Mouse (Mus musculus) intestine, postnatal 0 days (tissue): ENCODE measurements around the gene Ppp1r11. TPM values are rescaled to one million over a fixed set of nuclear protein-coding genes. Genes with fewer than 3 reads are reported as not detected.
A peak's percentile ranks its signal among the peaks of the same experiment; 100 is the strongest.
"Not testable (repeated sequence)": the region's sequence is repeated elsewhere in the genome, so short reads cannot be mapped to it uniquely, and the experiment has no call there.

Experiments
- ATAC-seq: fragments of 200-750 bp; cut with Nextera tagmentation; 2 replicates; pipeline ENCODE4 v1.8.0; 2017; ENCODE audit warnings: mild to moderate bottlenecking, moderate TSS enrichment, moderate library complexity
- H3K27ac ChIP-seq: fragments of 300-500 bp; sonication (generic); 2 replicates; pipeline ENCODE4 v1.5.1; 2014; ENCODE audit warnings: mild to moderate bottlenecking, low read depth, low read length, moderate library complexity
- H3K27me3 ChIP-seq: fragments of 300-500 bp; sonication (generic); replicated peaks from 2 replicates; pipeline ENCODE4 v1.6.1; 2014; ENCODE audit warnings: low read length, mixed read lengths; ENCODE audit not compliant: control insufficient read depth, insufficient read depth
- H3K36me3 ChIP-seq: fragments of 300-500 bp; sonication (generic); 2 replicates; pipeline ENCODE4 v1.6.1; 2014; ENCODE audit warnings: mild to moderate bottlenecking, moderate library complexity; ENCODE audit not compliant: control insufficient read depth, insufficient read depth
- H3K4me1 ChIP-seq: fragments of 300-500 bp; sonication (generic); replicated peaks from 2 replicates; pipeline ENCODE4 v1.6.1; 2014; ENCODE audit warnings: antibody characterized with exemption, low read length, mixed read lengths; ENCODE audit not compliant: control insufficient read depth, insufficient read depth
- H3K4me2 ChIP-seq: fragments of 300-500 bp; sonication (generic); replicated peaks from 2 replicates; pipeline ENCODE4 v1.6.1; 2014; ENCODE audit warnings: low read depth, mild to moderate bottlenecking, moderate library complexity
- H3K4me3 ChIP-seq: fragments of 300-500 bp; sonication (generic); 2 replicates; pipeline ENCODE4 v1.5.1; 2014; ENCODE audit warnings: low read depth, low read length
- H3K9ac ChIP-seq: fragments of 300-500 bp; sonication (generic); 2 replicates; pipeline ENCODE4 v1.6.1; 2014; ENCODE audit warnings: mild to moderate bottlenecking, low read depth, low read length
- H3K9me3 ChIP-seq: fragments of 300-500 bp; sonication (generic); 2 replicates; pipeline ENCODE4 v1.6.1; 2016; ENCODE audit warnings: mixed run types; ENCODE audit not compliant: control insufficient read depth
- CTCF ChIP-seq: sonication (generic); IDR thresholded peaks from 2 replicates; pipeline ENCODE4 v1.5.1; 2016; ENCODE audit warnings: low read depth, mild to moderate bottlenecking, control low read depth, antibody characterized with exemption, moderate library complexity
- WGBS: fragments of 180-500 bp; shearing (Covaris S2); extraction: QIAGEN DNeasy Blood & Tissue Kit; methylation state at CpG from one replicate; pipeline ENCODE4 v1.1.7; 2014; 5-methylcytosine and 5-hydroxymethylcytosine counted together
- polyA plus RNA-seq: library from polyadenylated mRNA; unstranded; fragments of >200 nt; fragmentation: Nextera tagmentation; extraction: Ambion mirVana; gene quantifications from 2 replicates; pipeline ENCODE4 v1.2.1, GENCODE M21; 2015

The Ppp1r11 gene
- polyA plus RNA-seq, 1 experiment from 2014 or later, result 96.1 TPM

- H3K4me1 ChIP-seq, result no peaks in the 10 kb centered on the region
- H3K27me3 ChIP-seq, result peaks cover 5% of the 10 kb centered on the region; the same call in 1 of the 2 replicates
- H3K27ac ChIP-seq, result no peak overlapping the region
- no peaks in the 10 kb centered on the region for H3K9me3 ChIP-seq
- no peak overlapping the region for H3K4me2 ChIP-seq
- ATAC-seq, result no peak
- 89% methylated on average over 4 of the region's 4 CpGs for WGBS
- no peak for TF ChIP-seq CTCF
- H3K9ac ChIP-seq, result no peak overlapping the region
- no peak overlapping the region for H3K4me3 ChIP-seq
- H3K36me3 ChIP-seq, result no peaks in the 10 kb centered on the region
Observed at GRCm38 (mm10) chr17:36993770-36994325, 42.3 kb upstream of the Ppp1r11 start.

- H3K9ac ChIP-seq, result no peak overlapping the region
- no peak overlapping the region for H3K4me3 ChIP-seq
- H3K4me1 ChIP-seq, result no peaks in the 10 kb centered on the region
- no peak for ATAC-seq
- no peak overlapping the region for H3K27ac ChIP-seq
- peaks cover 18% of the 10 kb centered on the region; the same call in 1 of the 2 replicates for H3K27me3 ChIP-seq
- 66% methylated on average over 3 of the region's 3 CpGs for WGBS
- no peak overlapping the region for H3K4me2 ChIP-seq
- no peaks in the 10 kb centered on the region for H3K36me3 ChIP-seq
- TF ChIP-seq CTCF, result no peak
- no peaks in the 10 kb centered on the region for H3K9me3 ChIP-seq
Observed at GRCm38 (mm10) chr17:36992336-36993104, 41.0 kb upstream of the Ppp1r11 start.

- not testable (repeated sequence) for H3K27ac ChIP-seq, H3K4me2 ChIP-seq, H3K9me3 ChIP-seq, H3K36me3 ChIP-seq, ATAC-seq, H3K4me3 ChIP-seq, H3K4me1 ChIP-seq, H3K9ac ChIP-seq
- 92% methylated on average over 6 of the region's 6 CpGs for WGBS
- peaks cover 25% of the 10 kb centered on the region; the same call in 1 of the 2 replicates for H3K27me3 ChIP-seq
Observed at GRCm38 (mm10) chr17:36990630-36991029, 39.1 kb upstream of the Ppp1r11 start.

- H3K27ac ChIP-seq, result no peak within 1 kb of the TSS
- H3K27me3 ChIP-seq, result peaks cover 25% of the 10 kb centered on the region; the same call in 1 of the 2 replicates
- H3K4me3 ChIP-seq, result peak within 1 kb of the TSS; percentile 20
- no peak within 1 kb of the TSS for H3K9ac ChIP-seq
- ATAC-seq, result no peak
- no peaks in the 10 kb centered on the region for H3K9me3 ChIP-seq
- H3K4me2 ChIP-seq, result peak within 1 kb of the TSS; percentile 49
- WGBS, result 33% methylated on average over 5 of the region's 5 CpGs
- H3K36me3 ChIP-seq, result no peaks in the 10 kb centered on the region
- no peak for TF ChIP-seq CTCF
- H3K4me1 ChIP-seq, result no peaks in the 10 kb centered on the region
Observed at GRCm38 (mm10) chr17:36989437-36989836, 37.9 kb upstream of the Ppp1r11 start, which contains the start of gene H2-M5. Gene H2-M5, minus strand, starts transcription at chr17:36989537.

- Histone ChIP-seq H3K36me3 (no peaks in the 10 kb centered on the region), H3K4me3 (peak overlapping the region; percentile 20), H3K9ac (no peak overlapping the region), H3K27me3 (peaks cover 25% of the 10 kb centered on the region; the same call in 1 of the 2 replicates), H3K27ac (no peak overlapping the region), H3K4me1 (no peaks in the 10 kb centered on the region), H3K9me3 (no peaks in the 10 kb centered on the region), H3K4me2 (peak overlapping the region; percentile 49)
- 10% methylated on average over 24 of the region's 24 CpGs for WGBS
- ATAC-seq, result no peak
- TF ChIP-seq CTCF, result no peak
Observed at GRCm38 (mm10) chr17:36988475-36988874, 36.9 kb upstream of the Ppp1r11 start.

- no peak for TF ChIP-seq CTCF
- Histone ChIP-seq H3K9me3 (no peaks in the 10 kb centered on the region), H3K27ac (no peak overlapping the region), H3K9ac (no peak overlapping the region), H3K36me3 (no peaks in the 10 kb centered on the region), H3K4me2 (peak overlapping the region; percentile 61; the same call in 1 of the 2 replicates), H3K27me3 (peaks cover 7% of the 10 kb centered on the region; the same call in 1 of the 2 replicates), H3K4me3 (no peak overlapping the region), H3K4me1 (no peaks in the 10 kb centered on the region)
- 29% methylated on average over 5 of the region's 5 CpGs for WGBS
- no peak for ATAC-seq
Observed at GRCm38 (mm10) chr17:36982253-36983155, 31.0 kb upstream of the Ppp1r11 start.
